Mouse (Mus musculus) embryonic facial prominence, embryonic 10.5 days (tissue): ENCODE measurements around the gene Sh3bp5l. TPM values are rescaled to one million over a fixed set of nuclear protein-coding genes. Genes with fewer than 3 reads are reported as not detected.
"Not testable (repeated sequence)": the region's sequence is repeated elsewhere in the genome, so short reads cannot be mapped to it uniquely, and the experiment has no call there.

Experiments
- DNase-seq: peaks from one replicate; pipeline ENCODE4 v3.0.0-alpha.2; 2017; ENCODE audit warnings: low spot score
- H3K27ac ChIP-seq: fragments of 300-500 bp; sonication (generic); replicated peaks from 2 replicates; pipeline ENCODE4 v1.5.1; 2016; ENCODE audit warnings: mild to moderate bottlenecking
- H3K27me3 ChIP-seq: fragments of 300-500 bp; sonication (generic); replicated peaks from 2 replicates; pipeline ENCODE4 v1.6.1; 2016; ENCODE audit warnings: low read depth, mild to moderate bottlenecking; ENCODE audit not compliant: poor library complexity, severe bottlenecking
- H3K36me3 ChIP-seq: fragments of 300-500 bp; sonication (generic); replicated peaks from 2 replicates; pipeline ENCODE4 v1.6.1; 2016; ENCODE audit warnings: mild to moderate bottlenecking, moderate library complexity
- H3K4me1 ChIP-seq: fragments of 300-500 bp; sonication (generic); 2 replicates; pipeline ENCODE4 v1.6.1; 2016
- H3K4me3 ChIP-seq: fragments of 300-500 bp; sonication (generic); 2 replicates; pipeline ENCODE4 v1.5.1; 2016; ENCODE audit warnings: mild to moderate bottlenecking, moderate library complexity
- H3K9me3 ChIP-seq: fragments of 300-500 bp; sonication (generic); 2 replicates; pipeline ENCODE4 v1.6.1; 2016; ENCODE audit warnings: mild to moderate bottlenecking
- WGBS: fragments of 180-500 bp; shearing (Covaris S2); methylation state at CpG from one replicate; pipeline ENCODE4 v1.1.7; 2016; 5-methylcytosine and 5-hydroxymethylcytosine counted together
- polyA plus RNA-seq: library from polyadenylated mRNA; unstranded; fragments of >200 nt; fragmentation: Nextera tagmentation; extraction: Ambion mirVana; gene quantifications from 2 replicates; pipeline ENCODE4 v1.2.1, GENCODE M21; 2016

The Sh3bp5l gene
- polyA plus RNA-seq, 1 experiment from 2014 or later = 40.7 TPM

DNA sequence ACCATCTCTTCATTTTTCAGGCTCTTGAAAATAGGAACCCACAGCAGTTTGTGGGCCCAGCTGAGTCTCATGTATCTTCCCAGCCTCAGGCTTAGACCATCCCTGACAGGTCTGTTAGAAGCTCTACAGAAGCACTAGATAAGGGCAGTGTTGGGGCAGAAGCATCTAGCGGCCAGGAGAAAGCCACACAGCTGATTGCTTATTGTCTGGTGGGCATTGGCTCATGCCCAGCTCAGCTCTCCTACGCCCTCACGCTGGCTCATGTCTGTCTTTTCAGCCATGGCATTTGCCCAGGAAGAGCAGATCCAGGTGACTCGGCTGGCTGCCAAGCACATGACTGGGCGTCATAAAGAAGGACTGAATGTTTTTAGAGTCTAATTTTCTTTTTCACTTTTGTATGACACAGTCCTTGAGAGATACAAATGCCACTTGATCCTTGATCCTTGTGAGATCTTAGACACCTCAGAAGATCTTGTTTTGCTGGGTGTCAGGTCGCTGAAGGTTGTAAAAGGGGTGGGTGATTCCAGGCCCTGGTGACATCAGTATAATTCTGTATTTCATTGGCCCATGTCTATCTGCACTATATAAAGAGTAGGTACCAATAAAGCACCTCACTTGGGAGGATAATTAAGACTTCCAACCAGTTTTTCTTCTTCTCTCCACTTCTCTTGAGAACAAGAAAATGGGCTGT, 27.5 kb downstream of the Sh3bp5l start:
- no peaks in the 10 kb centered on the region for H3K36me3 ChIP-seq
- H3K27ac ChIP-seq = no peak overlapping the region
- no peaks in the 10 kb centered on the region for H3K9me3 ChIP-seq
- no peak overlapping the region for H3K4me3 ChIP-seq
- DNase-seq = no peak
- no peaks in the 10 kb centered on the region for H3K4me1 ChIP-seq
- H3K27me3 ChIP-seq = no peaks in the 10 kb centered on the region
- 87% methylated on average over 6 of the region's 6 CpGs for WGBS

DNA sequence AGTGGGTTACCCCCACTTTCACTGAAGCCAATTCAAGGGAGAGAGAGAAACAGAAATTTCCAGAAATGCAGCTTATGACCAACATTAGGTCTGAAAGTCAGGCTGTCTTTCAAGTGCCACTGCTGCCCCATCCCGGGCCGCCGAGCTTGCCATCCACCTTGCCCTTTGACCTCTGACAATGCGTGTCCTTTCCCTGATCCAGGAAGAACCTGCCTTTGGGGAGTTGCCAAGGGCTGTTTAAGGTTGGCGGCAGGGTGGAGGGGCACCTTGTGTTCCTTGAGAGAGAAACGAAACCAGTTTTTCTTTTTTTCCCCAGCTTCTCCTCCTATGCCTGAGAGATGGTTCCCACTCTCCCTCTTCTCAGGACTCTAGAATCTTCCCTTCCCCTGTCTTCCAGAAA, 32.0 kb downstream of the Sh3bp5l start:
- H3K27ac ChIP-seq, H3K4me1 ChIP-seq, H3K36me3 ChIP-seq, H3K9me3 ChIP-seq, DNase-seq, H3K27me3 ChIP-seq, H3K4me3 ChIP-seq: not testable (repeated sequence)
- no CpG with 5 or more reads among the region's 6 CpGs for WGBS

DNA sequence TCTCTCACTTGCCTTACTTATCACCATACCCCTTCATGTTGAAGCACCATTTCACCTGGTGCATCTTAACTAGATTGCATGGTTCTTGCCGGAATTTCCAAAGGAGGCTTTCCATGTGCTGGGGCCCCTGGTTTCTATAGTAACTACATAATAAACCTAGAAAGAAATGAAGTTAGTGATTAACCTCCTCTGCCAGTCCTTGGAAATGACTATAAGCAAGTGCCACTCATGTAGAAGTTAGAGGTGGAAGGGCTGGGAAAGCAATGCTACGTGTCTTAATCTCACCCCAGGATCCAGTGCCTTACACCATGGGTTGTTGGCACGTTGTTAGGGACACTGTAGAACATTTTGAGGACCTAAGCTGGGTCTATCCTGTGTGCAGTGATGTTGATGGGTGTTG, 33.9 kb downstream of the Sh3bp5l start:
- Histone ChIP-seq H3K4me1 (no peaks in the 10 kb centered on the region), H3K4me3 (no peak overlapping the region), H3K9me3 (no peaks in the 10 kb centered on the region), H3K36me3 (no peaks in the 10 kb centered on the region), H3K27ac (no peak overlapping the region), H3K27me3 (no peaks in the 10 kb centered on the region)
- WGBS = 79% methylated on average over 3 of the region's 3 CpGs
- DNase-seq = no peak

DNA sequence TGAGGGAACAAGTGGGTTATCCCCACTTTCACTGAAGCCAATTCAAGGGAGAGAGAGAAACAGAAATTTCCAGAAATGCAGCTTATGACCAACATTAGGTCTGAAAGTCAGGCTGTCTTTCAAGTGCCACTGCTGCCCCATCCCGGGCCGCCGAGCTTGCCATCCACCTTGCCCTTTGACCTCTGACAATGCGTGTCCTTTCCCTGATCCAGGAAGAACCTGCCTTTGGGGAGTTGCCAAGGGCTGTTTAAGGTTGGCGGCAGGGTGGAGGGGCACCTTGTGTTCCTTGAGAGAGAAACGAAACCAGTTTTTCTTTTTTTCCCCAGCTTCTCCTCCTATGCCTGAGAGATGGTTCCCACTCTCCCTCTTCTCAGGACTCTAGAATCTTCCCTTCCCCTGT, 35.7 kb downstream of the Sh3bp5l start:
- not testable (repeated sequence) for H3K27ac ChIP-seq, H3K4me1 ChIP-seq, H3K9me3 ChIP-seq, H3K27me3 ChIP-seq, DNase-seq, H3K36me3 ChIP-seq, H3K4me3 ChIP-seq
- WGBS = no CpG with 5 or more reads among the region's 6 CpGs

DNA sequence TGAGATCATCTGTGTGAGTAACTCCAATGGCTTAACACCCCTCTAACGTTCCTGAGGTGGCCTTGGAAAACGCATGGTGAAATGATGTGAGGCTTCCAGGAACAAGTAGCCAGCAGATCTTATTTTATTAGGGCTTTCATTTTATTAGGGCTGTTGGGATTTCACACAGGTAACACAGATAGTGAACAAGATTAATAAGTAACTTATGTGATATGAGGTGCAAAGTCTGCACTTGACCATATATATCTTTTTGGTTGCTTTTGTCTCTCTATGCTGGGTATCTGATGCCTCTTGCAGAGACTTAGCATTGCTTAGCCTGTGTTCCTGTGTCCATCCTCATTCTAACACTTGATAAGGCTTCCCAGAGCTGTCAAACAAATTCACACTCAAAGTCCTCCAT, 46.7 kb downstream of the Sh3bp5l start:
- no peak for DNase-seq
- Histone ChIP-seq H3K27ac (no peak overlapping the region), H3K27me3 (no peaks in the 10 kb centered on the region), H3K4me1 (no peaks in the 10 kb centered on the region), H3K4me3 (no peak overlapping the region), H3K36me3 (no peaks in the 10 kb centered on the region), H3K9me3 (no peaks in the 10 kb centered on the region)
- 87% methylated on average over 2 of the region's 2 CpGs for WGBS

DNA sequence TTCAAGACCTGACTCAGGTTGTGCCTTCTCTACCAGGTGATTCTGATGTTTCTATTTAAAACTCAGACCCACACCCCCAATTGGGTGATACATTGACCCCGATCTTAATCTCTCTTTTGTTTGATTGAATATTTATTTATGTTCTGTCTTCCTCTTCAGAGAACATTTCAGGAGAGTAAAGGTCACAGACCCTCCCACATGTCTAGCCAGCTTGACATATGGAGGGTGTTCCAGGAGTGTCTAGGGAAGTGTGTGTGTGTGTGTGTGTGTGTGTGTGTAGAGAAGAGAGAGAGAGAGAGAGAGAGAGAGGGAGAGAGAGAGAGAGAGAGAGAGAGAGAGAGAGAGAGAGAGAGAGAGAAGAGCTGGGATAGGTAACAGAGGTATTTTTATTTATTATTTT, 47.2 kb downstream of the Sh3bp5l start:
- no peaks in the 10 kb centered on the region for H3K27me3 ChIP-seq
- no peak overlapping the region for H3K4me3 ChIP-seq
- H3K36me3 ChIP-seq = no peaks in the 10 kb centered on the region
- WGBS = 71% methylated on average over 1 of the region's 1 CpGs
- DNase-seq = no peak
- no peak overlapping the region for H3K27ac ChIP-seq
- H3K9me3 ChIP-seq = no peaks in the 10 kb centered on the region
- H3K4me1 ChIP-seq = no peaks in the 10 kb centered on the region

DNA sequence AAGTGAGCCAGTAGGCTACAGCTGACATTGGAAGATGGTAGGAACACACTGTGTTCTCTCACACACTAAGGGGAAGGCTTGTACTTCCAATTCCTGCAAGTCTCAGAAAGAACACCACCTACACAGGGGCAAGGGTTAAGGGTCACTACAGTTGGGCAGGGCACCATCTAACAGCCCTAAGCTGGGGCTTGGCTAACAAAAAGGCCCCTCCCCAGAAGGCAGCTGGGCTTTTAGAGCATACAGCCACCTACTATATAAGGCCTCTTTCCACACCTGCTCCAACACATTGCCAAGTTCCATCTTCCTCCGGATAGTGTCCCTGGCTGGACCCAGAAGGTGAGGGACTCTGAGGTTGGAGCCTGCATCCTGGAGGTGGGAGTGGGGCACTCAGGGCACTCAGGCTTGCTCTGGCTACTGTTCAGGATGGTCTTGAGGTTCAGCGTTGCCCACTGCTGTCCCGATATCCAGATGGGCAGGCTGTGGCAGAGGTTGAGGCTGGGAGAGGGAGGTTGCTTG, 48.3 kb downstream of the Sh3bp5l start, which contains the start of gene Lypd8:
Lypd8 (plus strand) TSS at position 281 of the 516 bp plus-strand sequence.
- H3K9me3 ChIP-seq = no peaks in the 10 kb centered on the region
- no peaks in the 10 kb centered on the region for H3K36me3 ChIP-seq
- no peak for DNase-seq
- 83% methylated on average over 3 of the region's 3 CpGs for WGBS
- no peak within 1 kb of the TSS for H3K27ac ChIP-seq
- H3K4me3 ChIP-seq = no peak within 1 kb of the TSS
- H3K4me1 ChIP-seq = no peaks in the 10 kb centered on the region
- no peaks in the 10 kb centered on the region for H3K27me3 ChIP-seq

DNA sequence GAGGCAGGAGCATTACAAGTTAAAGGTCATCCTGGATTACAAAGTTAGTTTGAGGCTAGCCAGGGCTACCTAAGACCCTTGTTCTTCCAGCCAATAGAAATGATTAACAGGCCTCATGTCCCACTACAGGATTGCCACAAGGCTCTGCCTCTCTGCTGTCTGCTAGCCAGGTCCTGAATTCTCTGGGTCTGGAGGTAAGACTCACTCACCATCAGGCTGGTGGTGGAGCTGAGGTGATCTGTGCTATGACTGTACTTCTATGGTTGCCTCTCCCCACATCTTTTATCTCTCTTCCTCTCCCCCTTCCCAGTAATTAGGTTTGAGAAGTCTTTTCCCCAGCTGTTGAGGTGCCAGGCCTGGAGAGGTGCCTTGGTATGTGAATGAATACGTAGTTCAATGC, 49.0 kb downstream of the Sh3bp5l start:
- H3K4me3 ChIP-seq = no peak overlapping the region

DNA sequence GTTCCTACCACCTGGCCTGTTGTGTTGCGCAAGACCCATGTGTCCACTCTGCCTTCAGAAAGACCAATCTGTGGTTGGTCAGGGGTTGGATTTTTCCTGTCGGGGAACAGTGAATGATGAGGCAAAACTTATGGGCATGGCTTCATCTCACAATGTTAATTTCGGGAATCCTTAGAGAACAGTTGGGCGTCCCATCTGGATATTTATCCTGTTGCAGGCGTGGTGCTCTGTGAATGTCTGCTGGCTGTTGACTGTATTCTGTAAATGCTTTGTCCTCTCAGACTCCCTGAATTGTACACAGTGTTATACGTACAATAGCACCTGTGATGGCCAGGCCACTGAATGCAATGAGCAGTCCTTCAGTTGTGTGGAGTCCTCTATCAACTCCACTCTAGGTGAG, 51.9 kb downstream of the Sh3bp5l start:
- Histone ChIP-seq H3K27me3 (no peaks in the 10 kb centered on the region), H3K36me3 (no peaks in the 10 kb centered on the region), H3K4me1 (no peaks in the 10 kb centered on the region), H3K27ac (no peak overlapping the region), H3K4me3 (no peak overlapping the region), H3K9me3 (no peaks in the 10 kb centered on the region)
- DNase-seq = no peak
- 91% methylated on average over 6 of the region's 6 CpGs for WGBS

More for the DNA sequence above, 49.0 kb downstream of the Sh3bp5l start:
- WGBS = 92% methylated on average over 1 of the region's 1 CpGs
- Histone ChIP-seq H3K36me3 (no peaks in the 10 kb centered on the region), H3K27ac (no peak overlapping the region), H3K27me3 (no peaks in the 10 kb centered on the region), H3K4me1 (no peaks in the 10 kb centered on the region), H3K9me3 (no peaks in the 10 kb centered on the region)
- no peak for DNase-seq

Other genes starting within 250 kb of the Sh3bp5l start
- not detected in 2 replicates for gene Gm12248, start 237.6 kb upstream of the Sh3bp5l start, polyA plus RNA-seq
- gene Cnot8, start 226.6 kb upstream of the Sh3bp5l start, polyA plus RNA-seq = 105 and 107 TPM in 2 replicates
- gene Gemin5, start 162.2 kb upstream of the Sh3bp5l start, polyA plus RNA-seq = 39.6 and 40.5 TPM in 2 replicates
- gene Mrpl22, start 159.1 kb upstream of the Sh3bp5l start, polyA plus RNA-seq = 143 and 146 TPM in 2 replicates
- 2.1 and 2.8 TPM in 2 replicates for gene Igtp, start 131.2 kb upstream of the Sh3bp5l start, polyA plus RNA-seq
- gene Irgm2, start 131.1 kb upstream of the Sh3bp5l start, polyA plus RNA-seq = 0.54 and 0.58 TPM in 2 replicates
- gene 4930438A08Rik, start 55.9 kb upstream of the Sh3bp5l start, polyA plus RNA-seq = 0.06 TPM in 1 of 2 replicates, not detected in the other
- gene Zfp692, start 23.7 kb upstream of the Sh3bp5l start, polyA plus RNA-seq = 27.7 and 29.7 TPM in 2 replicates
- 24.7 and 27.1 TPM in 2 replicates for gene Zfp672, start 385 bp upstream of the Sh3bp5l start, polyA plus RNA-seq
- gene Lypd8, start 48.3 kb downstream of the Sh3bp5l start, polyA plus RNA-seq = not detected in 2 replicates
- not detected in 2 replicates for gene 1810065E05Rik, start 90.4 kb downstream of the Sh3bp5l start, polyA plus RNA-seq
- not detected in 2 replicates for gene Gm12253, start 101.8 kb downstream of the Sh3bp5l start, polyA plus RNA-seq
- gene Lypd9, start 122.2 kb downstream of the Sh3bp5l start, polyA plus RNA-seq = not detected in 2 replicates
- gene Olfr30, start 131.5 kb downstream of the Sh3bp5l start, polyA plus RNA-seq = 0.10 TPM in 1 of 2 replicates, not detected in the other
- not detected in 2 replicates for gene Olfr332, start 161.8 kb downstream of the Sh3bp5l start, polyA plus RNA-seq
- gene Olfr331, start 171.8 kb downstream of the Sh3bp5l start, polyA plus RNA-seq = not detected in 2 replicates
- not detected in 2 replicates for gene Olfr330, start 204.1 kb downstream of the Sh3bp5l start, polyA plus RNA-seq
- gene Olfr329-ps, start 215.7 kb downstream of the Sh3bp5l start, polyA plus RNA-seq = not detected in 2 replicates
- gene Olfr328, start 224.9 kb downstream of the Sh3bp5l start, polyA plus RNA-seq = 0.05 TPM in 2 replicates
- gene Olfr224, start 239.8 kb downstream of the Sh3bp5l start, polyA plus RNA-seq = not detected in 2 replicates
- not detected in 2 replicates for gene Olfr325, start 247.0 kb downstream of the Sh3bp5l start, polyA plus RNA-seq